Mouse (Mus musculus) ES-E14 (cell line): Measurements from ENCODE around the gene Casq1.

Experiments used
- MAFK ChIP-seq: IDR thresholded peaks from 2 replicates; pipeline ENCODE4 v1.6.1; 2014; ENCODE audit warnings: mild to moderate bottlenecking, low read depth, low read length, inconsistent platforms; ENCODE audit not compliant: insufficient read depth
- ZC3H11A ChIP-seq: IDR thresholded peaks from 2 replicates; pipeline ENCODE4 v1.6.1; 2012; ENCODE audit warnings: low read depth, mild to moderate bottlenecking, inconsistent platforms, low read length, borderline replicate concordance

- TF ChIP-seq MAFK (no peak), ZC3H11A (no peak)
Measured at GRCm38 (mm10) chr1:172197146-172197545, 22.5 kb downstream of the Casq1 start.
